Mouse (Mus musculus) erythroblast, embryonic 14.5 days (primary cell): ENCODE results near the gene Slc9a2. TPM values are rescaled to one million over a fixed set of nuclear protein-coding genes. Genes with fewer than 3 reads are reported as not detected.

Experiments used
- H3K27me3 ChIP-seq: 2 replicates; pipeline ENCODE4 v1.6.1; 2012; ENCODE audit warnings: inconsistent platforms; ENCODE audit not compliant: control insufficient read depth
- H3K36me3 ChIP-seq: 2 replicates; pipeline ENCODE4 v1.6.1; 2012; ENCODE audit warnings: mild to moderate bottlenecking, inconsistent platforms; ENCODE audit not compliant: control insufficient read depth
- H3K4me1 ChIP-seq: 2 replicates; pipeline ENCODE4 v1.6.1; 2012; ENCODE audit warnings: inconsistent platforms; ENCODE audit not compliant: control insufficient read depth
- H3K4me3 ChIP-seq: replicated peaks from 2 replicates; pipeline ENCODE3; 2012; ENCODE audit warnings: moderate library complexity, mild to moderate bottlenecking, inconsistent platforms
- H3K9me3 ChIP-seq: 2 replicates; pipeline ENCODE4 v1.6.1; 2012; ENCODE audit warnings: low read length, inconsistent platforms, mixed read lengths; ENCODE audit not compliant: control insufficient read depth
- GATA1 ChIP-seq: IDR thresholded peaks from 2 replicates; pipeline ENCODE4 v1.6.1; 2012; ENCODE audit warnings: low read length, inconsistent platforms, mixed read lengths
- TAL1 ChIP-seq: IDR thresholded peaks from 3 replicates; pipeline ENCODE4 v1.6.1; 2012; ENCODE audit warnings: low read length, inconsistent platforms, mixed read lengths
- polyA plus RNA-seq: library from polyadenylated mRNA; stranded (reverse); fragments of >175 nt; gene quantifications from 2 replicates; pipeline ENCODE4 v1.2.3, GENCODE M21; 2012

Slc9a2 gene
- polyA plus RNA-seq, 1 experiment = not detected

GRCm38 (mm10) chr1:40795508-40795907, 115.1 kb downstream of the Slc9a2 start:
- H3K27me3 ChIP-seq = no peaks in the 10 kb centered on the region
- no peak overlapping the region for H3K4me3 ChIP-seq
- peaks cover 6% of the 10 kb centered on the region for H3K4me1 ChIP-seq
- no peaks in the 10 kb centered on the region for H3K36me3 ChIP-seq
- H3K9me3 ChIP-seq = no peaks in the 10 kb centered on the region
- no peak for TF ChIP-seq TAL1
- TF ChIP-seq GATA1 = no peak

GRCm38 (mm10) chr1:40797348-40797747, 117.0 kb downstream of the Slc9a2 start:
- H3K4me1 ChIP-seq = no peaks in the 10 kb centered on the region
- no peaks in the 10 kb centered on the region for H3K27me3 ChIP-seq
- TF ChIP-seq GATA1 = no peak
- TF ChIP-seq TAL1 = no peak
- no peak overlapping the region for H3K4me3 ChIP-seq
- H3K9me3 ChIP-seq = no peaks in the 10 kb centered on the region
- H3K36me3 ChIP-seq = no peaks in the 10 kb centered on the region

- Histone ChIP-seq H3K27me3 (no peaks in the 10 kb centered on the region), H3K9me3 (no peaks in the 10 kb centered on the region), H3K36me3 (no peaks in the 10 kb centered on the region), H3K4me1 (no peaks in the 10 kb centered on the region), H3K4me3 (no peak overlapping the region)
- TF ChIP-seq GATA1 (no peak), TAL1 (no peak)
Observed at GRCm38 (mm10) chr1:40799121-40799520, 118.7 kb downstream of the Slc9a2 start.

- no peaks in the 10 kb centered on the region for H3K27me3 ChIP-seq
- H3K9me3 ChIP-seq = no peaks in the 10 kb centered on the region
- no peaks in the 10 kb centered on the region for H3K4me1 ChIP-seq
- H3K36me3 ChIP-seq = no peaks in the 10 kb centered on the region
- TF ChIP-seq GATA1 (no peak), TAL1 (no peak)
- no peak overlapping the region for H3K4me3 ChIP-seq
Observed at GRCm38 (mm10) chr1:40800908-40801307, 120.5 kb downstream of the Slc9a2 start.

- Histone ChIP-seq H3K36me3 (no peaks in the 10 kb centered on the region), H3K9me3 (no peaks in the 10 kb centered on the region), H3K4me1 (no peaks in the 10 kb centered on the region), H3K27me3 (no peaks in the 10 kb centered on the region), H3K4me3 (no peak overlapping the region)
- TF ChIP-seq TAL1 (no peak), GATA1 (no peak)
Observed at GRCm38 (mm10) chr1:40802759-40803158, 122.4 kb downstream of the Slc9a2 start.

- TF ChIP-seq TAL1 (no peak), GATA1 (no peak)
- H3K4me3 ChIP-seq = no peak overlapping the region
Observed at GRCm38 (mm10) chr1:40804118-40804517, 123.7 kb downstream of the Slc9a2 start.

GRCm38 (mm10) chr1:40805351-40805750, 125.0 kb downstream of the Slc9a2 start, which contains the start of gene Tmem182:
Tmem182 (plus strand) TSS chr1:40805601.
- no peak within 1 kb of the TSS for H3K4me3 ChIP-seq
- TF ChIP-seq GATA1 = no peak
- no peak for TF ChIP-seq TAL1
- no peaks in the 10 kb centered on the region for H3K36me3 ChIP-seq
- no peaks in the 10 kb centered on the region for H3K27me3 ChIP-seq
- H3K4me1 ChIP-seq = no peaks in the 10 kb centered on the region
- H3K9me3 ChIP-seq = no peaks in the 10 kb centered on the region

More at GRCm38 (mm10) chr1:40804118-40804517, 123.7 kb downstream of the Slc9a2 start:
- Histone ChIP-seq H3K27me3 (no peaks in the 10 kb centered on the region), H3K4me1 (no peaks in the 10 kb centered on the region), H3K9me3 (no peaks in the 10 kb centered on the region), H3K36me3 (no peaks in the 10 kb centered on the region)

GRCm38 (mm10) chr1:40805891-40806290, 125.5 kb downstream of the Slc9a2 start:
- Histone ChIP-seq H3K9me3 (no peaks in the 10 kb centered on the region), H3K4me3 (no peak overlapping the region), H3K4me1 (no peaks in the 10 kb centered on the region), H3K36me3 (no peaks in the 10 kb centered on the region), H3K27me3 (no peaks in the 10 kb centered on the region)
- TF ChIP-seq GATA1 (no peak), TAL1 (no peak)

GRCm38 (mm10) chr1:40808643-40809042, 128.3 kb downstream of the Slc9a2 start:
- H3K27me3 ChIP-seq = no peaks in the 10 kb centered on the region
- TF ChIP-seq GATA1 = no peak
- H3K36me3 ChIP-seq = no peaks in the 10 kb centered on the region
- H3K9me3 ChIP-seq = no peaks in the 10 kb centered on the region
- H3K4me3 ChIP-seq = no peak overlapping the region
- H3K4me1 ChIP-seq = no peaks in the 10 kb centered on the region

GRCm38 (mm10) chr1:40815071-40815845, 134.9 kb downstream of the Slc9a2 start:
- Histone ChIP-seq H3K27me3 (no peaks in the 10 kb centered on the region), H3K9me3 (no peaks in the 10 kb centered on the region), H3K4me1 (no peaks in the 10 kb centered on the region), H3K4me3 (no peak overlapping the region), H3K36me3 (no peaks in the 10 kb centered on the region)
- TF ChIP-seq TAL1 = no peak
- no peak for TF ChIP-seq GATA1

Other genes with a start within 250 kb of the Slc9a2 start
- gene Il18r1, start 215.0 kb upstream of the Slc9a2 start, polyA plus RNA-seq = not detected in 2 replicates
- 0.01 TPM in 1 of 2 replicates, not detected in the other for gene Il18rap, start 165.2 kb upstream of the Slc9a2 start, polyA plus RNA-seq
- not detected in 2 replicates for gene Slc9a4, start 100.5 kb upstream of the Slc9a2 start, polyA plus RNA-seq
- gene Mfsd9, start 110.1 kb downstream of the Slc9a2 start, polyA plus RNA-seq = 0.02 and 0.04 TPM in 2 replicates
- gene Tmem182, start 125.0 kb downstream of the Slc9a2 start, polyA plus RNA-seq = not detected in 2 replicates